Mouse (Mus musculus) urinary bladder, postnatal 36 days (tissue): Measurements from ENCODE around the gene Slc9a1.

Experiments used
- DNase-seq, 2 experiments: peaks; one replicate each; pipeline ENCODE4 v3.0.0; 2022; ENCODE audit warnings: low spot score in 2 of 2, mixed read lengths in 1 of 2

Gene Slc9a1

DNA sequence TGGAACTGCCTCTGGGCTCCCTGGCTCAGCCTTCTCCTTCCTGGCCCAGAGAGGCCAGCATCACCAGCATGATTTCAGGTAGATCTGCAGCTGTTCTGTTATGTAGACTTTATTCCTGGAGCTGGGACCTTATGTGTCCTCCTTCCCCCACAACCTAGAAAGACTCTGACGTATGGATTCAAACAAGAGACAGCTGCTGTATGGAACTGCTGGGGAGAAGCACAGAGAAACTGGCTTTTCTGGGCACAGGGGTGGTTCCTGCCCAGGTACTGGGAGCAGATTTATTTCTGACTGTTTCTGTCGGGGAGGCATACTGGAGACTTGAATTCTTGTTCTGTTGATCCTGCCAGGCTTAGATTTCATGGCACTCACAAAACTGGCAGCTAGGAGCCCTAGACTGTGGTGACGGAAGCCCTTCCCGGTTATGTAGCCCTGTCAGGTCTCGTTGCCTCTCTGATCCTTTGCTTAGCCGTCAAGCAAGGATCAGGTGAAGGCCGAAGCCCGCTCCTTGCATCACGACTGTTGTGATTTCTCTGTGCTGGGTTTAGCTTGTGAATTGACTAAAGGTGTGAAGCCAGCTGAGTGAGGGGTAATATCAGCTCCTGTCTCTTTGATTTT, 34.2 kb downstream of the Slc9a1 start:
- DNase-seq: no peak

DNA sequence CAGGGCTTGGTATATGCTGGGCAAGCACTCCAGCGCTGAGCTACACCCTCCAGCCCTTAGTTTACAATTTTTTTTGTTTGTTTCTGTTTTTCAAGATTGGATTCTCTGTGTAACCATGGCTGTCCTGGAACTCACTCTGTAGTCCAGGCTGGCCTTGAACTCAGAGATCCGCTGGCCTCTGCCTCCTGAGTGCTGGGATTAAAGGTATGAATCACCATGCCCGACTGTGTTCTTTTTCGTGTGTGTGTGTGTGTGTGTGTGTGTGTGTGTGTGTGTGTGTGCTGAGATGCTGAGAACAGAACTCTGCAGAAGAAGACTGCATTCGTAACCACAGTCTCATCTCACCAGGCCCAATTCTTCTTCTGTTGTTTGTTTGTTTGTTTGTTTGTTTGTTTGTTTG, 34.8 kb downstream of the Slc9a1 start:
- DNase-seq: no peak

DNA sequence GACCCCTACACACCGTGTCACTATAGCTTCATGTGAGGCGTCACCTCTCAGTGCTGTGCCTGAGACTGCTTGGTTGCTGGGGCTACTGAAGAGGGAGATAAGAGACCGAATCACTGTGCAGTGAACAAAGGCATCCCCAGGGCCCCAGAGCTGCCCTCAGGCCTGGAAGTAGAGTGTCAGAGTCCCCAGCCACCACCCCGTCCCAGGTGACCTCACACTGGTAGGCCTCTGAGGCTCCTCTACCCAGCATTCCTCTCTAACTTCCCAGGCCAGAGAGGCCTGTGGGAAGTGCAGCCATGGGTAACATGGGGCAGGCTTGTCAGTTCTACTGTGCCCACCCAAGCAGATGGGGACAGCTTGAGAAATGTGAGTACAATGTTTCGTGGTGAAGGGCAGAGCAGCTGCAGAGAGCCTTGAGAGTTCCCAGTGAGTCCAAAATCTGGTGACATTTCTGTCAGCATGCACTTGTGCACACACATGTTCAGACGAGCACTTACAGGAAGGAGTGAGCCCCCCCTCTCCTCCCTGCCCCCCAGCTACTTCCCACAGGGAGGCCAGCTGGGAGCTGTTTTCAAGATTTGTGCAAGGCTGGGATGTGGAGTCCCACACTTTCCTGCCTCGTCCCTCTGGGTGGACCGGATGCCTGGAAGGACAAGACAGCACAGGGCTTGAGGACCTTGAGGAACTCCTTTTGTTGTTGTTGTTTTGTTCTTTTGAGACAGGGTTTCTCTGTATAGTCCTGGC, 37.0 kb downstream of the Slc9a1 start:
- no peak for DNase-seq

DNA sequence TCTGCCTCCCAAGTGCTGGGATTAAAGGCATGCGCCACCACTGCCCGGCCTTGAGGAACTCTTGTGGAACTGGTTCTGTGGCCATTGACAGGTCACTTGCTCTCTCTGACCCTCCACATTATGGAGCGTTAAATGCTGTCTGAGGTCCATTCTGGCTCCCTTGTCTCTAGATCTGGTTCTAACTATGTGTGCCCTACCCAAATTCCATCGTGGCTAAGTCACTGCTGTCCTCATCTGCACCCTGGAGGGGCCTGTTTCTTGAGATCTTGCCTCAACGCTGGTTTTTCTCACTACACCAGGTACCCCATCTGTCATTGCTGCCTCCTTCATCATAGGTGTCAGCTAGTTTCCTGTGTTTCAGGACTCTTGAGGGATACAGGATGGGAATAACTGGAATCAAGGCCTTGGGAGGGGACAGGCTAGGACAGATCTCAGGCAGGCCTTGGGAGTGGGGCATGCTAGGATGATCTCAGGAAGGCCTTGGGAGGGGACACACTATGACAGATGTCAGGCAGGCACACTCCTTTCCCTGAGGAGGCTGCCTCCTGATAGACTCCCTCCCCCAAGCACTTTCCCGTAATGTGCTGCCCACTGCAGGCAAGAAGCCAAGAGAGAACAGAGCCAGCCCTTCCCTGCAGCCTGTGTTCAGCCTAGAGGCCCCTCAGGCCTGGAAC, 37.7 kb downstream of the Slc9a1 start:
- no peak for DNase-seq

DNA sequence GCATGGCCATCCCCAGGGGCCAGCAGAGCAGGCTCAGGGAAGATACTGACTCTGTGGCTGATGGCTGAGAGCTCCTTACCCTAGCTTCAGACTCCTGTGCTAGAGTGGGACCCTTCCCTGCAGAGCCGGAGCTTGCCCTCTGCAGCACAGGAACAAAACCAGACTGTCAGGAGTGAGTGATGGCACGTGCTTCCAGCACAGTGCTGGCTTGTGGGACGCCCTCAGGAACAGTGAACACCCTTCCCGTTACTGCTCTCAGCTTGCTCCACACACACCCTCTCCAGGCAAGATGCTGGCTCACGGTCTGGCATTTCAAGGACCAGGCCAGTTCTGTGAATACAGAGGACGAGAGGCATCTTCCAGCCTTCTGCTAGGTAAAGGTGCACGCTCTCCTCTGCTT, 38.5 kb downstream of the Slc9a1 start:
- DNase-seq: no peak

DNA sequence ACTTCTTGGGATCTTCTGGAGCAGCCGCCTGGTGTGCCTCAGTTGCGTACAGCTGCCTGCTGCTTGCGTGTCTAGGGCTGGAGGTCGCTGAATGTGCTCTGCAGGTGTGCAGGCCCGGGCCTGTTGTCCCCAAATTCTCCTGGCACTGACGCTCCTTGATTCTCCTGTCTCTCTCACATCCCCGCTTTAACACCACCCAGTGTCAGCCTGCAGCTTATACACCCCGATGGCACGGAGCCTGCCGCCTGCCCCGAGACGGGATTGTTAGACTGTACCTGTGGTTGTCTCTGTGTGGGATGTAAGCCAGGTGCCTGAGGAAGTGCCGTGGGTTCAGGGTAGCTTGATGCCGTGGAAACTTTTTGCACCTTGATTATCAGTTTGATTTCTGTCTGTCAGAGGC, 41.5 kb downstream of the Slc9a1 start:
- DNase-seq: no peak

DNA sequence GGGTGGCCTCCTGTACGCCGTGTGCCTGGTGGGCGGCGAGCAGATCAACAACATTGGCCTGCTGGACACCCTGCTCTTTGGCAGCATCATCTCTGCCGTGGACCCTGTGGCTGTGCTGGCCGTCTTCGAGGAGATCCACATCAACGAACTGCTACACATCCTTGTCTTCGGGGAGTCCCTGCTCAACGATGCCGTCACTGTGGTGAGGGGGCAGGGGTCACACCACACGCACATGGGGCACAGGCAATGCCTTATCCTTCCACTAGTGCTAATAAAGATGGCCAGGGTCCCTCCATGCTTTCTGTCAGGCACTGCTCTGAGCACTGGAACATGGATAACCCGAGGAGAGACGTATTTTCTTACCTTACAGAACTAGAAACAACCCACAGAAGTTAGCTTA, 42.6 kb downstream of the Slc9a1 start:
- no peak for DNase-seq

DNA sequence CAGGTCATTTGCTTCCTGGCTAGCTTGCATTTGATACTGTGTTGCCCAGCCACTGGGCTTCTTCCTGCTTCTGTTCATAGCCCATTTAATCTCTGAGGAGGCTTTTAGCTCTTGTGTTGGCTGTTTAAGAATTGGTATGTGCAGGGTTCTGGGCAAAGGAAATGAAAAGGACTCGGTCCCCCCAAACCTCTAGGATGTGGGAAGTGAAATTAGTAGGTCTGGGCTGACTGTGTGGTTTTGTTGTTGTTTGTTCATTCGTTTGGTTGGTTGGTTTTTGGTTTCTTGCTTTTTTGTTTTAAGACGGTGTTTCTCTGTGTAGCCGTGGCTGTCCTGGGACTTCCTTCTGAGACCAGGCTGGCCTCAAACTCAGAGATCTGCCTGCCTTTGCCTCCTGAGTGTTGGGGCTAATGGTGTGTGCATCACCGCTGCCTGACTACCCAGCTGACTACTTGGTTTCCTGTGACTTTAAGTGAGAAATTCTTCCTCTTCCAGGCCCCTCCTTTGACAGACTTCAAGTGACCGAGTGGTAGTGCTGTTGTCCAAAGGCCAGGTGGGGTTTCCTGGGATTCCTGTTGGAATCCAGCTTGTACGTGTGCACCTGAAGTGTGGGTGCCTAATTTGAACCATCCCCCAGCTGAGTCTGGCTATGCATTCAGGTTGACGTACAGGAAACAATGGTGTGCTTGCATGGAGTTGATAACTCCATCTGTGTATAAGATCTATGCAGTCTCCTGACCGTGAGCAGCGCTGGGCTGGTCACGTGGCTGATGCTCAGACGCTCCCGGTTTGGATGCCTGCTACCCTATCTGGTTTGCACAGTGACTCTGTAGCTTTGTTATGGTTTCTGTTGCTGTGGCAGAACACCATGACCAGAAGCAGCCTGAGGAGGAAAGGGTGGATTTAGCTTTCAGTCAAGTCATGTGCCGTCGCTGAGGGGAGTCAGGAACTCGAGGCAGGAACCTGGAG, 43.4 kb downstream of the Slc9a1 start:
- no peak for DNase-seq

DNA sequence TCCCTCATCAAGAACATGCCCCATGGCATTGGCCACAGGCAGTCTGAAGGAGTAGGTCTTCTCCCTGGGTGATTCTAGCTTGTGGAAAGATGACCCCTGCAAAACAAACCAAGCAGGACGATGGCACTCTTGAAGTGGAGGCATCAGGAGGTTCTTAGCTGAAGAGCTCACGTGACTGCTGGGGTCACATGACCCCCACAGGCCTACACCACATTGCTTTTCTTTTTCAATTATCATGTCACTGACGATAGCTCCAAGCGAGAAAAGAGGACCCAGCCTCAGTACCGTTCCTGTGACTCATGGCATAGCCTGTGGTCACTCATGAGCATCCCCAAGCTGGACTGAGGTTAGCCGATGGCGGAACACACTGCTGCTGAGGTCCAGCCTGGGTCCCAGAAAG, 44.1 kb downstream of the Slc9a1 start:
- no peak for DNase-seq

DNA sequence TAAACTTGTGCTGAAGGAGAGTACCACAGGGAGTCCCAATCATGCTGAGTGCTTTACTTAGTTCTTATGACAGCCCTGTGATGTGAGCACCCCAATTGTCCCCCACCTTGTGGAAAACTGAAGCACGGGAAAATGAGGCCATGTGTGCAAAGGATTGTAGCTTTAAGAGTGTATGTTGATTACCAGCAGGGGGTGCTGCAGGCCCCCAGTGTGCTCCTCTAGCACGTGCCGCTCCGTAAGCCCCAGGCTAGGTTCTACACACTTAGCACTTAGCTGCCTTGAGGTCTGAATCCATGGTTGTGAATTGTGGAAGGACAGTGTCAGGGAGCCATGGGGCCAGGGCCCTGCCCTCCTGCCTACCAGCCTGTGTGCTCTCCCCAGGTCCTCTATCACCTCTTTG, 45.4 kb downstream of the Slc9a1 start:
- no peak for DNase-seq

DNA sequence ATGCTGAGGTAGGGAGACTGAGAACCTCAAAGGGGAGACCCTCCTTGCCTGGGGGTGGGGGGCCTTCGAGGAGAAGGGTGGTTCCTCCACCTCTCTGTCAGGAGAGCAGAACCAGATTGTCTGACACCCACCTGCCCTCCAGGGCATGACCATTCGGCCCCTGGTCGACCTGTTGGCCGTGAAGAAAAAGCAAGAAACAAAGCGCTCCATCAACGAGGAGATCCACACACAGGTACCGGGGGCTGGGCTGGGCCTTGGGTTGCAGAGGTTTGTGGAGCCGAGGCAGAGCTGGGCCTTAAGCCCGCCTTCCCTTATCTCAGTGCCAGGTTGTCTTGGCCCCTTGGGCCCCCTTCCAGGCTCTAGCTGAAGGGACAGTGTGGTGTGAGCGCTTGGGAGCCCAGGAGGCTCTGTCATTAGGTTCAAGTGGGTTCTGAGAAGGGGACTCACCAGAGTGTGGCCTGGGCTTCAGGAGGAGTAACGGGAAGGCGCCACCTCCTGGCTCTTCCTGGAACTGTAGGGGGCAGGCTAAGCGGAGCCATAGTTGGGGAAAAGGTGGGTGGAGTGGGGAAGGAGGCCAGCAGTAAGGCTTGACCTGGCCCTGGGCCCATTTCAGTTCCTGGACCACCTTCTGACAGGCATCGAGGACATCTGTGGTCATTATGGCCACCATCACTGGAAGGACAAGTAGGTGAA, 50.0 kb downstream of the Slc9a1 start:
- DNase-seq: peak; percentile 56 to 60

DNA sequence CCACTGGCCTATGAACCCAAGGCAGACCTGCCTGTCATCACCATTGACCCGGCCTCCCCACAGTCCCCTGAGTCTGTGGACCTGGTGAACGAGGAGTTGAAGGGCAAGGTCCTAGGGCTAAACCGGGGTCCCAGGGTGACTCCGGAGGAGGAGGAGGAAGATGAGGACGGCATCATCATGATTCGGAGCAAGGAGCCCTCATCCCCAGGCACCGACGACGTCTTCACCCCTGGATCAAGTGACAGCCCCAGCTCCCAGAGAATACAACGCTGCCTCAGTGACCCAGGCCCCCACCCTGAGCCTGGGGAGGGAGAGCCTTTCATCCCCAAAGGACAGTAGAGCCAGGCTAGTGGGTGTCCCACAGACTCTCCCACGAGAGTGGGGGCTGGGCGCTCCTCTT, 52.5 kb downstream of the Slc9a1 start:
- no peak for DNase-seq

DNA sequence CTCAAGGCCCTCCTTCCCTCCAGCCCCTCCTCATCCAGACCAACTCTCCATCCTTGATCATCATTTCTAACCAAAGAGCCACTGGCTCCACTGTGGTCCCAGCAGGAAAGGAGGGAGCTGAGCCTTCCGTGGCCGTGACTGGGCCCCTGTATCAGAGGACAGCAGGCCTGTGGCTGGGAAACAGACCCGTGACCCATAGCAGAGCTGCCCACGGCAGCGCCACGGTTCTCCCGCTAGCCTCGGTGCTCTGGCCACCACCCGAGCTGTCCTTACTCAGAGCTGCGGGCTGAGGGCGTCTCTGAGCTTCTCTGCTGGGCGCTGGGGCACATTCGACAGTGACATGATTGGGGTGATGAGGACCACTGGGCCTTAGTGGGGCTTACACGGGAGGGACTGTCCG, 53.1 kb downstream of the Slc9a1 start:
- DNase-seq: no peak

DNA sequence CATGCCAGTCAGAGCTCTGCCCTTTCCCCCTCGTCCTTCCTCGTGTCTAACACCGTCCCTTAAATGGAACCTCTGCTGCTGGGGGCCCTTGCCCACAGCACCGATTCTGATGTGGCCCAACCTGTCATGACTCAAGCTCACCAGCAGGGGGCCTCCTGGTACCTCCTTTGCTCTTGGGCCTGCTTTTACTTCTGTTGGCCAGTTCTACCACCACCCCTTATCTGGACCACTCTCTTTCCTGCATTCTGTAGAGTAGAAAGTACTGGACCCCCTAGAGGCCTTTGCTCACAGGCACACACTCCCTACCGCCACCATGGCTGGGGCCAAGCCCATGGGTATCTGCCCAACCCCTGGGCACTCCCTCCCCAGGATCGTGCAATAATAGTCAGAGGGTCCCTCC, 53.6 kb downstream of the Slc9a1 start:
- no peak for DNase-seq

DNA sequence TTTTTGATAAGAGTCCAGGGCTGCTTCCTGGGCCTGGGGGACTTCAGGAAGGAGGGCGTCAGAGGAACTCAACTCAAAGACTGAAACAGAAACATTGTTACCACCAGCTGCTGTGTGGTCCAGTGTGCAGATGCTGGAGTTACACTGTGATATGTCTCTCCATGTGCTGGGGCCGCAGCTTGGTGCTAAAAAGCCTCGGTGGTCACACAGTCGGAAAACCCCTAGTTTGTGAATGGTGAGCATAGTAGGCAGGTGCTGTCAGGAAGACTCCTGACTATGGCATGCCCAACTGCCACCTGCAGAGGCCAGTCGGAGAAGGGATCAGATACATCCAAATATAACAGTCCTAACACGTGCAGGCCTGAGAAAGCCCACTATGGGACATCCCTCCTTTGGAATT, 54.2 kb downstream of the Slc9a1 start:
- no peak for DNase-seq

DNA sequence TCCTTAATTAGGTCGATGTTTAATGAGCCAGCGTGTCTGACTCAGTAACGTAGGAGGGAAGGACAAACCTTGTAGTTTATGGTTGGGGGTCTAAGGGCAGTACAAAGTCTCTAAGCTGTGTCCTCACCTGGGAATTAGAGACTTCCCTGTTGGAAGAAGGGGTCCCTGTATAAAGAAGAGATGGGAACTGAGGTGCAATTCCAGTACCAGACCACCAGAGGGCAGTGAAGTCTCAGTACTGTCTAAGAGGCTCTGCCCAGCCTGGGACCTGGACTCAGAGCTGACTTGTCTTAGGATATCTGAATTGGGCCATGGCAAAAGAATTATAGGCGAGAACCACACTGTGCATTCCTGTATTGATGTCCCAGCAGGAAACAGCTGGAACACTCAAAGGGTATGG, 54.6 kb downstream of the Slc9a1 start:
- DNase-seq: peak; percentile 56 to 62

DNA sequence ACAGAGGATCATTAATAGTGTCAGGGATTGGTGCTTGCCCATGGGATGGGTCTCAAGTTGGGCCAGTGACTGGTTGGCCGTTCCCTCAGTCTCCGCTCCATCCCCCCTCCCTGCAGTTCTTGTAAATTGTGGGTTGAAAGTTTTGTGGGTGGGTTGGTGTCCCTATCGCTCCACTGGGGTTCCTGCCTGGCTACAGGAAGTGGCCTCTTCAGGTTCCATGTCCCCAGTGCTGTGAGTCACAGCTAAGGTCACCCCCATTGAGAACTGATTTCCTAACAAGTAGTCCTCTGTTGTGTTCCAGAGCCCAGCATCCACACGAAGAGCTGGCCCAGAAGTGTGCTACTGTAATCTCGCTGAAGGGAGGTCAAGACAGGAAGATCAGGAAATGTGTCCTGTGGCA, 56.6 kb downstream of the Slc9a1 start:
- no peak for DNase-seq

DNA sequence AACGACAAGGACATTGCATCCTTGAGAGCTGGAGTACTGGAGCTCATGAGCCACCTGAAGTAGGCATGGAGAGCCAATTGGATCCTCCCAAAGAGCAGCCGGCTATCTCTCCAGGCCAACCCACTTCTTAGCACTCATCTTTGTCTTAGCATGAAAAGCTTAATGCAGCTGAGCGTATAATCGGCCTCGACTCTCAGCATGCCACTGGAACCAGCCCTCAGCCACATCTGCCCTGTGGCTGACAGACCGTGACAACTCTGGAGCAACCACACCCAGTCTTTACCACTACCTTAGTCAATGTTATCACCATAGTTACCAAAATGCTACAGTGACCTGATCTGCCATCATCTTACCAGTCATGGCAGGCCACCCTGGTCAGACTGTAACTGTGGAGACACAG, 62.0 kb downstream of the Slc9a1 start:
- DNase-seq: no peak

DNA sequence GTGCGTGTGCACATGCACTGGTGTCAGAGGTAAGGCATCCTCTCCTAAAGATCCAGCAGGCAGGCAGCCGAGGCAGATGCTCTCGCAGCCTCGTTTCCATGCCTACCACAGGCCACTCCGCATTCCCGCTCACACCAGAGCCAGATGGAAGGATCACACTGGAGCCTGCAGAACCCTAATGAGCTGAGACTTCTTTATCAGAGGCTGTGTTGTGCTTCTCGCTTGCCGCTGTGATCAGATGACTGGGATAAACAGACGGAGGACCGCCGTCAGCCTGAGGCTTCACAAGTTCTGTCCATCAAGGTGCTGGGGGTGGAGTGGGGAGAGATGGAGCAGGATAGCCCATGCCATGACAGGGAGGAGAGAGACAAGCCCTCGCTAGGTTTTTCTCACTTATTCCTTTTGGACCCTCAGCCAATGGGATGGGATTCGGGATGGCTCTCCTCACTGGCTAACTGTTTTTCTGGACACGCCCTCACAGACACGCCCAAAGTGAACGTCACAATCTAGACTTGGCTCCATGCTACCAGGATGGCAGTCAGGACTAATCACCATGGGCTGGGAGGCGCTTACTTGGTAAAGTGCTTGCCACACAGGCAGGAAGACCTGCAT, 63.2 kb downstream of the Slc9a1 start:
- DNase-seq: no peak

DNA sequence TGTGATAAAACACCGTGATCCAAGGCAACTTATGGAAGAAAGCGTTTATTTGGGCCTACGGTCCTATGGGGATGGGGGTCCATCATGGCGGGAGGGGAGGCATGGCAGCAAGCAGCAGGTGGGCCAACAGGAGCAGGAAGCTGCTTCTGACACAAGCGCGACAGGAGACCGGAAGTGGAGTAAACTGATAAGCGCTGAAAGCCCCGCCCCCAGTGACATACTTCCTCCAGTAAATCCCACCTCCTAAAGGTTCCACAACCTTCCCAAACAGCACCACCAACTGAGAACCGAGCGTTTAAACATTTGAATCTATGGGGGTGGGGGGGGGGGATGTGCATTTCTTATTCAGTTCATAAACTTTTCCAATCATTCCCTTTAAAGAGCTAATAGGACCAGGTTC, 66.4 kb downstream of the Slc9a1 start:
- DNase-seq: no peak
